Mouse (Mus musculus) T-cell, adult 66 days (primary cell): Measurements from ENCODE around the gene Ddrgk1. TPM values are rescaled to one million over a fixed set of nuclear protein-coding genes. Genes with fewer than 3 reads are reported as not detected.

ENCODE experiments used
- total RNA-seq, 2 experiments: library from RNA; stranded (reverse); gene quantifications; 3 replicates in 1 of 2; 4 replicates in 1 of 2; pipeline ENCODE4 v1.2.4; 2023

Ddrgk1 gene
- total RNA-seq, result 100 to 1,000 TPM; 109 to 115 TPM

DNA sequence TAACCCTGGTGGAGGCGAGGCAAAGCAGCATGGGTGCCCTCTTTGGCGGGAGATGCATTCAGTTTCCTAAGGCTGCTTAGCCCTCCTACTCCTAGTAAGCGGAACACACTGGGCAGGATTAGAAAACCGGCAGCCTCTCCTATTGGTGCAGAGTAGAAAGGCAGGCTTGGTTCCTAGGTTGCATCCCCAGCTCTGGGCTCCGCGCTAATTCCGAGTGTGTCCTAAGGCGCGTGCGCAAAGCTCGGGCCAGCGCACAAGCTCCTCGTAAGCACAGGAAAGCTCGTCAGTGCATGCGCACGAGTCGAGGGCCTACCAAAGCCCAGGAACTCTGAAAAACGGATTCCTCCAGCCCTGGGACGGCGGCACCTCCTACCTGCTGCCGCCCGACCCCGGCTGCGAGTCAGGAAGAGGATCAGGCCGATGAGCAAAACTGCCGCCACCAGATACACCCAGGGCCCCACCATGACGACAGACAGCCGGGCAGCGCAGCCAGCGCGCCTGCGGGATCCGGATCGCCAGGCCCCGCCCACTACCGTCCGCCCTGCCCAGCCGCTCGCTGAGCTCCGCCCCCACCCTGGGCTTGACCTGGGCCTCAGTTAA lies at the start of gene Ddrgk1:
Gene Ddrgk1, minus strand, starts transcription at position 558 of the 600 bp plus-strand sequence.

DNA sequence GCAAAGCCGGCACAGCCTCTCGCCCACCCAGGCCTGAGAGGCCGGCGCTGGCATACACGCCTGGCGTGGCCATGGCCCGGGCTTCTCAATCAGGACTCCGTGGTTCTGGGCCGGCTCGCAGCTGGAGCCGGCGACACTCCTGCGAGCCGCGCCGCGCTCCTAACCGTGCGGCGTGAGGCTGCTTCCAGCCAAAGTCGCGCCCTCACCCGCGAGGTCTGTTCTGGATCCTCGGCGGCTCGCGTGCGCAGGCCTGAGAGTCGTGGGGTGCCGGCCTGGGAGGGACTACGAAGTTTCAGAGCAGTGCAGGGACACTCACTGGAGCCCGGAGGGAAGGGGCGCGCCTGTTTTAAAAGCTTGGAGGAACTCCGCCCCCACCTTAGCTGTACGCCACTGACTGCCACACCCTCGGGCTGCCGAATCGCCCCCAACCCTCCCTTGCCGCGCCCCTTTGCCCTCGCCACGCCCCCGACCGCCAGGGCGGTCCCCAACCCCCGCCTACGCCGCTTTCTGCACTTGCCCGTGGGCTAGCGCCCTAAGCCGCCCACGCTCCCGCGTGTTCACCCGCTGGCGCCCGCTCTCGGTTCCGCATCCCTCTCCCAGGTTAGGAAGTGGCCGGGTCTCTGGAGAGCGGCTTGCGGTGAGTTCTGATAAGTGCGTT lies 32.8 kb upstream of the Ddrgk1 start, which contains the start of gene Slc4a11:
Gene Slc4a11, minus strand, starts transcription at position 367 of the 658 bp plus-strand sequence.

DNA sequence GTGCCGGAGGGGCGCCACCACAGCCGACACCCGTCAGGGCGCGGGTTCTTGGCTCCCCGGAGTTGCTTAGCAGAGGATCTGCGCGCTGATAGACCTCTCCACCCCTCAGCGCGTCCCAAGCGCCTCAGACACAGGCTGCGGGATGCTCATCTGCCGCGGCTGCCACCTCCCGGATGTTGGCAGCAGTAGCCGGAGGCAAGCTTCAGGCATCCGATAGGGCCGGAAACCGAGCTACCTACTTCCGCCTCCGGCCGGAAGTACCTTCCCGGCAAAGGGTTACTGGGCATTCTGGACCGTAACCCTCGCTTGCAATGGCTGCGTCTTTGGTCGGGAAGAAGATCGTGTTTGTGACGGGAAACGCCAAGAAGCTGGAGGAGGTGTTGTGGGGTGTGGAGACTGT lies 3.1 kb upstream of the Ddrgk1 start, which contains the start of gene Itpa:
Gene Itpa, plus strand, starts transcription at position 52 of the 400 bp plus-strand sequence.

DNA sequence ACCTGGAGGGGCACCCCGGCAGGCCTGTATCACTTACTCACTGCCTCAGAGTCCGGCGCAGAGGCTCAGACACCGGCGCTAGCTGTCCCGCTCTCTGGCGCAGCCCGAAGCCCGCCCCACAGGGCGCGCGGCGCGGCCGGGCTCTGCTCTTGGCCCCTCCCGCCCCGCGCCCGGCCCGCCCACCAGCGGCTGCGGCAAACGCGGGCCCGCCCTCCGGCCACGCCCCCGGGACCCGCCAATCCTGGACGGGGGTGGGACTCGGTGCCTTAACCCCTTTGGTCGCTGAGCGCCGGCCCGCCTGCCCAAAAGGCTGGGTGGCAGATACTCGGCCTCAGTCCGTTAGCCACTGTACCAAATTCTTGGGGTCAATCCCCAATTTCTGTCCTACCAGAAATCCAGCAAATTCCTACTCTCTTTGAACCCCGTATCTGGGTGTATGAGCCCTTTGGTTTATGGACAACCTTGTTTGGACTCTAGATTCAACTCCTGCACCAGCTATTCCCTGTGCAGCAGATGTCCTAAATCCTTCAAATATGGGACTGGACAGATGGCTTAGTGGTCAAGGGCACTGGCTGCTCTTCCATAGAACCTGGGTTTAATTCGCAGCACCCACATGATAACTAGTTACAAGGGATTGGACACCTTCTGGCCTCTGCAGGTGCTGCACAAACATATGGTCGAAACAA lies 21.6 kb downstream of the Ddrgk1 start, which contains the start of gene Lzts3:
Gene Lzts3, minus strand, starts transcription at position 120 of the 686 bp plus-strand sequence.

DNA sequence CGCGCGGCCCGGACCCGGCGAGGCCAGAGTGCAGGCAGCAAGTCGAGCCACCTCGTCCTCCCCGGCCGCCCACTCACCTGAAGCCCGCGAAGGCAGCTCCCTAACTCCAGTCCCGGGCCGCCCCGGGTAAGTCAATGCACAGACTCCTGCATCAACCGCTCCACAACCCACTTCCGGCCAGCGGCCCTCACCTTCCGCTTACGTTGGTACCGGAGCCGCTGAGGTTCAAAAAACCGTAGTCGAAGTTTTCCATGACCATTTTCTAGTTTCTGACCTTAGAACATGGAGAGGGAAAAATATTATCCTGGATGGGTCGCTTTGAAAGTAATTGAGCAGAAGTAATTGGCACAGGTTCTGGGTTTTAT lies 34.6 kb downstream of the Ddrgk1 start, which contains the start of the genes Fastkd5 and Ubox5:
Gene Fastkd5, minus strand, starts transcription at position 189 of the 365 bp plus-strand sequence.
Gene Ubox5, minus strand, starts transcription at position 200 of the 365 bp plus-strand sequence.

Other genes starting within 250 kb of the Ddrgk1 start
- gene Vps16, start 240.3 kb downstream of the Ddrgk1 start, total RNA-seq, result 100 to 1,000 TPM; 140 to 159 TPM
- gene Pced1a, start 240.0 kb downstream of the Ddrgk1 start, total RNA-seq, result 10 to 100 TPM; 24.1 to 27.3 TPM
- gene Ptpra, start 214.4 kb downstream of the Ddrgk1 start, total RNA-seq, result 100 to 1,000 TPM; 110 to 115 TPM
- 10 to 100 TPM; 56.9 to 63.7 TPM for gene Mrps26, start 100.9 kb downstream of the Ddrgk1 start, total RNA-seq
- gene Oxt, start 88.5 kb downstream of the Ddrgk1 start, total RNA-seq, result not detected
- not detected for gene Avp, start 82.1 kb downstream of the Ddrgk1 start, total RNA-seq
- gene Fastkd5, start 34.6 kb downstream of the Ddrgk1 start, total RNA-seq, result 1 to 10 TPM; 7.1 to 8.0 TPM
- gene Ubox5, start 34.6 kb downstream of the Ddrgk1 start, total RNA-seq, result 1 to 10 TPM; 5.7 to 7.5 TPM
- 1 to 10 TPM; 4.0 to 5.2 TPM for gene Lzts3, start 21.9 kb downstream of the Ddrgk1 start, total RNA-seq
- 10 to 100 TPM; 17.7 to 21.4 TPM for gene Itpa, start 3.0 kb upstream of the Ddrgk1 start, total RNA-seq
- under 1 TPM; 0.33 to 0.61 TPM for gene Slc4a11, start 32.9 kb upstream of the Ddrgk1 start, total RNA-seq
- 10 to 100 TPM; 20.6 to 31.5 TPM for gene 4930402H24Rik, start 241.7 kb upstream of the Ddrgk1 start, total RNA-seq
- gene Atrn, start 241.8 kb upstream of the Ddrgk1 start, total RNA-seq, result 10 to 100 TPM; 25.6 to 26.5 TPM